In the genomic region with DNA sequence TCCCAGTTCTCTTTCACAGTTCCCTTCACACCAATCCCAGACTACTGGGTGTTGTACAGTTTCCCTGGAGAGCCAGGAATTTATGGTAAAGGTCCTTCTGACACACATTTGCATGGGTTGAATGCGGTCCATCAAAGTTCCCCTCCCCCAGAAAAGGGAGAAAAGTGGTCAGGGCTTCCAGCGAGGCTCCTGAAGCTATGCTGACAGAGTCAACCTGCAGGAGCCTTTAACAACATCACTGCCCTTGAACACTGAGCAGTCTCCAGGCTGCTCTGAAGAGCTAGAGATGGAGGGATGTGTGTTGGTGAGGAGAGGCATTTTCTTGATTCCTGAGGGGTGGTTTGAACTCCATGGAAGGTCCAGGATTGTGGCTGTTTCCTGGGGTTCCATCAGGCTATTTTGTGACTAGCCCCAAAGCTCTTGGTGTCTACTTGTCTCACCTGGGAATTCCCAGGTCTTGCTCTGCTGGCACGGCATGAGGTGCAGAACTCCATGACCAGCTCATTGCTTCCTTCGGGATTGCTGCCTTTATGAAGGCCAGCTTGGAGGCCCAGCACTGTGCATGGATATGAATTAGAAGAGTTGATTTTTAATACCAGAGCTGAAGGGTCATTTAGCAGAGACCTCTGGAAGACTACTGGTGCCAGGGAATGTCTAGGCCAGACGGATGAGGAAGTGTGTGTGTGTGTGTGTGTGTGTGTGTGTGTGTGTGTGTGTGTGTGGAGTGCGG, we compare ENCODE assay signal across 32 mouse cellular contexts. TPM values are rescaled to one million over a fixed set of nuclear protein-coding genes. Genes with fewer than 3 reads are reported as not detected.
A peak's percentile ranks its signal among the peaks of the same experiment; 100 is the strongest.
DNase-seq lines count a peak whose midpoint lies in the region; ATAC-seq lines count a peak whose summit lies in the region.
"Had no signal": no experiment of that assay in that cellular context is flagged by ENCODE, and none has a peak within 500 bp of the region (broad histone marks: within the 10 kb centered on the region; RNA-seq: fewer than 3 reads in every experiment).

No protein-coding gene starts in this region.

- no peak overlapping the region for H3K9ac ChIP-seq in hindbrain, embryonic 13.5 days
- H3K9ac ChIP-seq: embryonic facial prominence, embryonic 15.5 days; forebrain, embryonic 12.5 days; forebrain, postnatal 0 days; intestine, embryonic 15.5 days; limb, embryonic 12.5 days; liver, embryonic 15.5 days; lung, embryonic 14.5 days had no signal

- ATAC-seq in hindbrain, embryonic 13.5 days (ENCODE audit: low FRiP score) = no peak
- ATAC-seq: CD4-positive, CD25-positive, alpha-beta regulatory T cell, adult 4 months; forebrain, postnatal 0 days; hindbrain, postnatal 0 days; intestine, embryonic 15.5 days had no signal

- no peaks in the 10 kb centered on the region for H3K9me3 ChIP-seq in hindbrain, embryonic 10.5 days
- no peaks in the 10 kb centered on the region for H3K9me3 ChIP-seq in hindbrain, embryonic 13.5 days
- H3K9me3 ChIP-seq in limb, embryonic 10.5 days (replicated peaks) = no peaks in the 10 kb centered on the region
- H3K9me3 ChIP-seq: embryonic facial prominence, embryonic 15.5 days; forebrain, embryonic 12.5 days; intestine, embryonic 15.5 days; limb, embryonic 12.5 days; liver, embryonic 15.5 days had no signal

- H3K36me3 ChIP-seq in hindbrain, embryonic 10.5 days = no peaks in the 10 kb centered on the region
- no peaks in the 10 kb centered on the region for H3K36me3 ChIP-seq in hindbrain, embryonic 13.5 days
- no peaks in the 10 kb centered on the region for H3K36me3 ChIP-seq in limb, embryonic 10.5 days
- H3K36me3 ChIP-seq: embryonic facial prominence, embryonic 15.5 days; forebrain, embryonic 12.5 days; intestine, embryonic 15.5 days; limb, embryonic 12.5 days; liver, embryonic 15.5 days had no signal

- 3% methylated on average over 6 of the region's 6 CpGs for WGBS in hindbrain, embryonic 10.5 days
- WGBS in hindbrain, embryonic 13.5 days = 5% methylated on average over 6 of the region's 6 CpGs
- WGBS in limb, embryonic 10.5 days = 3% methylated on average over 6 of the region's 6 CpGs

- peaks cover 100% of the 10 kb centered on the region for H3K27me3 ChIP-seq in hindbrain, embryonic 10.5 days (ENCODE audit: insufficient read depth, poor library complexity, severe bottlenecking)
- H3K27me3 ChIP-seq in hindbrain, embryonic 13.5 days = peaks cover 99% of the 10 kb centered on the region
- peaks cover 100% of the 10 kb centered on the region for H3K27me3 ChIP-seq in limb, embryonic 10.5 days (ENCODE audit: low read depth, poor library complexity, severe bottlenecking)

- intact Hi-C loops in left cerebral cortex, postnatal 25 days (cut with DNase I) = loop anchor here (2.0 to 5.0 kb wide), 3 partner anchors 176 to 664 kb away; no protein-coding TSS in a partner anchor

- DNase-seq in hindbrain, embryonic 10.5 days (ENCODE audit: low spot score) = peak; percentile 14
- DNase-seq in retina, postnatal 1 day = peak; percentile 7
- no peak for DNase-seq in retina, embryonic 14.5 days (ENCODE audit: low spot score)
- peak; percentile 41 for DNase-seq in limb, embryonic 10.5 days (ENCODE audit: low spot score)
- DNase-seq in adrenal gland, adult 18-20 months (ENCODE audit: low spot score in 2 of 2) = no peak
- DNase-seq in left cerebral cortex, postnatal 25 days (ENCODE audit: low spot score in 2 of 2) = no peak
- DNase-seq: adrenal gland, postnatal 10 days; cerebellum, adult 11 months; cerebellum, adult 9-10 months; cerebellum, postnatal 36 days; forebrain, postnatal 0 days; gastrocnemius, postnatal 10 days; heart, postnatal 36 days; kidney, adult 2 months; kidney, postnatal 4 days; lung, embryonic 14.5 days; lung, postnatal 14 days; right cerebral cortex, postnatal 4 days; thymus, adult 2 months; thymus, postnatal 4 days had no signal

- no peak overlapping the region for H3K4me2 ChIP-seq in hindbrain, embryonic 13.5 days
- H3K4me2 ChIP-seq: forebrain, embryonic 12.5 days; intestine, embryonic 15.5 days; limb, embryonic 12.5 days; liver, embryonic 15.5 days; lung, embryonic 14.5 days had no signal

- H3K4me1 ChIP-seq in hindbrain, embryonic 10.5 days (replicated peaks) = peaks cover 25% of the 10 kb centered on the region
- peaks cover 14% of the 10 kb centered on the region for H3K4me1 ChIP-seq in hindbrain, embryonic 13.5 days (replicated peaks)
- H3K4me1 ChIP-seq in limb, embryonic 10.5 days = peaks cover 28% of the 10 kb centered on the region
- H3K4me1 ChIP-seq: liver, embryonic 15.5 days had no signal

- H3K4me3 ChIP-seq in hindbrain, embryonic 10.5 days = no peak overlapping the region
- no peak overlapping the region for H3K4me3 ChIP-seq in hindbrain, embryonic 13.5 days
- no peak overlapping the region for H3K4me3 ChIP-seq in limb, embryonic 10.5 days
- H3K4me3 ChIP-seq: forebrain, embryonic 12.5 days; intestine, embryonic 15.5 days; limb, embryonic 12.5 days; liver, embryonic 15.5 days had no signal

- no peak overlapping the region for H3K27ac ChIP-seq in hindbrain, embryonic 10.5 days
- H3K27ac ChIP-seq in hindbrain, embryonic 13.5 days = no peak overlapping the region
- H3K27ac ChIP-seq in limb, embryonic 10.5 days = no peak overlapping the region
- H3K27ac ChIP-seq: embryonic facial prominence, embryonic 15.5 days; forebrain, embryonic 12.5 days; hindbrain, postnatal 0 days; intestine, embryonic 15.5 days; limb, embryonic 12.5 days; liver, embryonic 15.5 days had no signal

RNA-seq across cellular contexts. Expression of a gene that starts 1.8 kb away (rescaled TPM):
- 0.96 and 1.6 TPM in 2 replicates for polyA plus RNA-seq in hindbrain, embryonic 10.5 days (2016; fragmentation: Nextera tagmentation; extraction: Ambion mirVana)
- 0.12 TPM in 1 of 2 replicates, not detected in the other for polyA plus RNA-seq in hindbrain, embryonic 13.5 days (2015; fragmentation: Nextera tagmentation; extraction: Ambion mirVana)
- polyA plus RNA-seq in limb, embryonic 10.5 days (2016; fragmentation: Nextera tagmentation; extraction: Ambion mirVana) = 2.5 and 10.8 TPM in 2 replicates
- total RNA-seq in adrenal gland, adult 18-20 months (2021) = under 1 TPM in 1 of 2 experiments, not detected in 1; 0.20 TPM
- total RNA-seq in left cerebral cortex, postnatal 25 days (2021) = not detected
- total RNA-seq: adrenal gland, postnatal 10 days; heart, postnatal 36 days; hindbrain, postnatal 0 days; layer of hippocampus, adult 8-10 months; layer of hippocampus, postnatal 25 days; liver, adult 2 months; neutrophil, adult 5-6 weeks had no signal
- polyA plus RNA-seq: CD4-positive, CD25-positive, alpha-beta regulatory T cell, adult 4 months; forebrain, postnatal 0 days; hindbrain, postnatal 0 days; intestine, embryonic 15.5 days; liver, adult 2 months; liver, embryonic 15.5 days had no signal

Comparison
In these comparisons a context has a peak if more than half of its experiments do, and no peak if none do; other contexts are left out.
1. DNase-seq: peak in hindbrain, embryonic 10.5 days (single experiment), retina, postnatal 1 day (single experiment) and limb, embryonic 10.5 days (single experiment); none in retina, embryonic 14.5 days (single experiment), adrenal gland, adult 18-20 months (0 of 2) and left cerebral cortex, postnatal 25 days (0 of 2).